Mouse (Mus musculus): ENCODE data around the gene Prkcq.

DNA sequence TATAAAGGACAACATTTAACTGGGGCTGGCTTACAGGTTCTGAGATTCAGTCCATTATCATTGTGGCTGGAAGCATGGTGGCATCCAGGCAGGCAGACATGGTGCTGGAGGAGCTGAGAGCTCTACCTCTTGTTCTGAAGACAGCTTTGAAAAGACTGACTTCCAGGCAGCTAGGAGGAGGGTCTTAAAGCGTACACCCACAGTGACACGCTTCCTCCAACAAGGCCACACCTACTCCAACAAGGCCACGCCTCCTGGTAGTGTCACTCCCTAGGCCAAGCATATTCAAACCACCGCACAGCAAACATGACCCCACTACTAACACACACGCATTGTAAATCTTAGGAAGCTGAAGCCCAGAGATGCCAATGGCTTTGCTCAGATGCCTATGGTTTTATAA is 87.5 kb downstream of the Prkcq start:
- TF ChIP-seq POLR2A (IDR thresholded peaks at IDR 0.05; ENCODE audit: borderline replicate concordance, low read depth, low read length) (no peak), CTCF (IDR thresholded peaks at IDR 0.05; ENCODE audit: low read depth, low read length) (no peak)
